Mouse (Mus musculus) T-cell, adult 2 months (primary cell): ENCODE measurements around the gene Lrp1.
A peak's percentile ranks its signal among the peaks of the same experiment; 100 is the strongest.

Experiments
- DNase-seq: peaks from one replicate; pipeline ENCODE4 v3.0.0; 2022; ENCODE audit warnings: low spot score

Lrp1 gene

GRCm38 (mm10) chr10:127652906-127653638 lies 32.1 kb upstream of the Lrp1 start:
- no peak for DNase-seq

- no peak for DNase-seq
Measured at GRCm38 (mm10) chr10:127645791-127646190, 24.8 kb upstream of the Lrp1 start.

- peak; percentile 79 for DNase-seq
Measured at GRCm38 (mm10) chr10:127643553-127644238, 22.7 kb upstream of the Lrp1 start.

GRCm38 (mm10) chr10:127642772-127643552 lies 22.0 kb upstream of the Lrp1 start, which contains the start of gene Stat6:
Gene Stat6, plus strand, starts transcription at chr10:127642986.
- peak; percentile 89 for DNase-seq

GRCm38 (mm10) chr10:127641861-127642771 lies 21.2 kb upstream of the Lrp1 start:
- DNase-seq, result peak; percentile 81

- DNase-seq, result no peak
Measured at GRCm38 (mm10) chr10:127640421-127640820, 19.5 kb upstream of the Lrp1 start.

- no peak for DNase-seq
Measured at GRCm38 (mm10) chr10:127632668-127633271, 11.8 kb upstream of the Lrp1 start.

- DNase-seq, result no peak
Measured at GRCm38 (mm10) chr10:127631261-127632214, 10.6 kb upstream of the Lrp1 start.

- peak; percentile 28 for DNase-seq
Measured at GRCm38 (mm10) chr10:127626433-127626832, 5.5 kb upstream of the Lrp1 start.

GRCm38 (mm10) chr10:127623439-127624216 lies 2.7 kb upstream of the Lrp1 start:
- DNase-seq, result no peak

- DNase-seq, result no peak
Measured at GRCm38 (mm10) chr10:127622661-127623060, 1.7 kb upstream of the Lrp1 start.

- DNase-seq, result no peak
Measured at GRCm38 (mm10) chr10:127622057-127622392, 1.1 kb upstream of the Lrp1 start.

GRCm38 (mm10) chr10:127621191-127622056 lies 476 bp upstream of the Lrp1 start:
- peak; percentile 46 for DNase-seq

- no peak for DNase-seq
Measured at GRCm38 (mm10) chr10:127619941-127620405, 975 bp downstream of the Lrp1 start.

GRCm38 (mm10) chr10:127619119-127619721 lies 1.7 kb downstream of the Lrp1 start:
- no peak for DNase-seq

- no peak for DNase-seq
Measured at GRCm38 (mm10) chr10:127618173-127618572, 2.8 kb downstream of the Lrp1 start.

GRCm38 (mm10) chr10:127617294-127617693 lies 3.7 kb downstream of the Lrp1 start:
- no peak for DNase-seq

- no peak for DNase-seq
Measured at GRCm38 (mm10) chr10:127616261-127616679, 4.7 kb downstream of the Lrp1 start.
